Mouse (Mus musculus) midbrain, embryonic 11.5 days (tissue): ENCODE measurements at regions not wholly inside any gene's neighbourhood (a gene's known extent, or its start where the extent isn't known, plus 50 kb on each side); places are given as distances from the start of the nearest gene placed in this dataset.
A peak's percentile ranks its signal among the peaks of the same experiment; 100 is the strongest.

ENCODE experiments used
- ATAC-seq: fragments of 200-750 bp; cut with Nextera tagmentation; 2 replicates; pipeline ENCODE4 v1.8.0; 2017; ENCODE audit warnings: moderate TSS enrichment, moderate library complexity; ENCODE audit not compliant: low FRiP score
- DNase-seq: peaks from one replicate; pipeline ENCODE4 v3.0.0; 2015; ENCODE audit warnings: low spot score; ENCODE audit errors: missing footprints
- H3K27ac ChIP-seq: fragments of 300-500 bp; sonication (generic); 2 replicates; pipeline ENCODE4 v1.5.1; 2014; ENCODE audit warnings: low read depth, low read length
- H3K27me3 ChIP-seq: fragments of 300-500 bp; sonication (generic); 2 replicates; pipeline ENCODE4 v1.6.1; 2014; ENCODE audit warnings: mild to moderate bottlenecking, low read length, moderate library complexity, mixed read lengths; ENCODE audit not compliant: control insufficient read depth, insufficient read depth
- H3K36me3 ChIP-seq: fragments of 300-500 bp; sonication (generic); 2 replicates; pipeline ENCODE4 v1.6.1; 2014; ENCODE audit warnings: mild to moderate bottlenecking, low read length, moderate library complexity, mixed read lengths; ENCODE audit not compliant: control insufficient read depth, insufficient read depth
- H3K4me1 ChIP-seq: fragments of 300-500 bp; sonication (generic); 2 replicates; pipeline ENCODE4 v1.6.1; 2014; ENCODE audit warnings: low read length; ENCODE audit not compliant: control insufficient read depth, insufficient read depth
- H3K4me2 ChIP-seq: fragments of 300-500 bp; sonication (generic); 2 replicates; pipeline ENCODE4 v1.6.1; 2014; ENCODE audit warnings: mild to moderate bottlenecking, moderate library complexity
- H3K4me3 ChIP-seq: fragments of 300-500 bp; sonication (generic); 2 replicates; pipeline ENCODE4 v1.5.1; 2014; ENCODE audit warnings: low read depth, low read length
- H3K9ac ChIP-seq: fragments of 300-500 bp; sonication (generic); 2 replicates; pipeline ENCODE4 v1.6.1; 2014; ENCODE audit warnings: low read length
- H3K9me3 ChIP-seq: fragments of 300-500 bp; sonication (generic); 2 replicates; pipeline ENCODE4 v1.6.1; 2016; ENCODE audit warnings: low read length; ENCODE audit not compliant: control insufficient read depth
- WGBS: fragments of 180-500 bp; shearing (Covaris S2); extraction: QIAGEN DNeasy Blood & Tissue Kit; methylation state at CpG from one replicate; pipeline ENCODE4 v1.1.7; 2014; 5-methylcytosine and 5-hydroxymethylcytosine counted together

DNA sequence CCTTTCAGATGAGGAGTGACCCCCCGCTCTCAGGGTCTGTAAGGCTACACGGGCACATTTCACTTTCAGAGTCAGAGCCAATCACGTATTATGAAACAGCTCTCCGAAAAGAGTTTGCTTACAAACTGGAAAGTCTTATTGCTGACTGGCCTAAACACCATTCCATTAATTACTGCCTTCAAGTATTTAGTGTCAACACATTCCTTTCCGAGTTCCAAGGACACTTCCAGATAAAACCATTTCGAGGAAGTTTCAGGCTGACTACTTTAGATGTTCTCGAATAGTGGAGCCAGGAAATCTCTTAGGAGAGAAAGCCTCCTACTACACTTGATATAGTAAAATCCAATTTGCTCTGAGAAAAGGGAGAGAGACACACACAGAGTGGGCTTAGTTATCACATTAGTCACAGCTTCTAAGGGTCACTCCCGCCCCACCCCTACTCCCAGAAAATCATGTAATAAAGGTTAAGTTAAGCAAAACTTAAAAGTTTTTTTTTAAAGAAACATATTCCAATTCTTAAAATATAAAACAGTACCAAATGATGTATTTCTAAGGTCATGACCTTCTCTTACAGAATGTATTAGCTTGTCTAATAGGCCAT is 136.3 kb upstream of the Gm4301 start:
- Histone ChIP-seq H3K4me1 (peaks cover 6% of the 10 kb centered on the region; the same call in 1 of the 2 replicates), H3K27ac (no peak overlapping the region), H3K4me2 (no peak overlapping the region), H3K36me3 (no peaks in the 10 kb centered on the region), H3K27me3 (peaks cover 5% of the 10 kb centered on the region; the same call in 1 of the 2 replicates), H3K9ac (no peak overlapping the region), H3K4me3 (no peak overlapping the region), H3K9me3 (no peaks in the 10 kb centered on the region)
- WGBS: 38% methylated on average over 8 of the region's 8 CpGs
- peak; percentile 77 for DNase-seq
- ATAC-seq: peak; percentile 82

DNA sequence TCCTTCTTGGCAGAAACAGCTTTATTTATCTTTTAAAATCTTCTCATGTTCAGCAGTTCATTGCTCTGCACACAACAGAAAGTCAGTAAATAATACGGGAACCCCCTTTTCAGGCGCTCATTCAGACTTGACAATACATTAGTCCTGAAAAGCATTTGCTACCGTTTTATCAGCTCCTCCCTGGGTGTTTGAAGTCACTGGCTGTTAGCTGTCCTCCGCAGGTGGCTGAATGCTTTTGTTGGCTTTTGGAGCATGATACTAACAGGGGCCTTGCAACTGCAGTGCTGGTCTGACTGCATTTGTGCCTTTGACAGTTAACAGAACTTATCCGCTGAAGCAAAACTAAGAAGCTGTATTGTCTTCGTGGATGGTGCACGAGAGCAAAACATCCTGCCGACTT is 135.0 kb upstream of the Gm4301 start:
- Histone ChIP-seq H3K36me3 (no peaks in the 10 kb centered on the region), H3K27me3 (peaks cover 5% of the 10 kb centered on the region; the same call in 1 of the 2 replicates), H3K4me2 (peak overlapping the region; percentile 6; the same call in 1 of the 2 replicates), H3K4me3 (no peak overlapping the region), H3K27ac (no peak overlapping the region), H3K9ac (no peak overlapping the region), H3K4me1 (peaks cover 6% of the 10 kb centered on the region; the same call in 1 of the 2 replicates), H3K9me3 (no peaks in the 10 kb centered on the region)
- 5% methylated on average over 8 of the region's 8 CpGs for WGBS
- ATAC-seq (peak; percentile 77), DNase-seq (peak; percentile 91)

DNA sequence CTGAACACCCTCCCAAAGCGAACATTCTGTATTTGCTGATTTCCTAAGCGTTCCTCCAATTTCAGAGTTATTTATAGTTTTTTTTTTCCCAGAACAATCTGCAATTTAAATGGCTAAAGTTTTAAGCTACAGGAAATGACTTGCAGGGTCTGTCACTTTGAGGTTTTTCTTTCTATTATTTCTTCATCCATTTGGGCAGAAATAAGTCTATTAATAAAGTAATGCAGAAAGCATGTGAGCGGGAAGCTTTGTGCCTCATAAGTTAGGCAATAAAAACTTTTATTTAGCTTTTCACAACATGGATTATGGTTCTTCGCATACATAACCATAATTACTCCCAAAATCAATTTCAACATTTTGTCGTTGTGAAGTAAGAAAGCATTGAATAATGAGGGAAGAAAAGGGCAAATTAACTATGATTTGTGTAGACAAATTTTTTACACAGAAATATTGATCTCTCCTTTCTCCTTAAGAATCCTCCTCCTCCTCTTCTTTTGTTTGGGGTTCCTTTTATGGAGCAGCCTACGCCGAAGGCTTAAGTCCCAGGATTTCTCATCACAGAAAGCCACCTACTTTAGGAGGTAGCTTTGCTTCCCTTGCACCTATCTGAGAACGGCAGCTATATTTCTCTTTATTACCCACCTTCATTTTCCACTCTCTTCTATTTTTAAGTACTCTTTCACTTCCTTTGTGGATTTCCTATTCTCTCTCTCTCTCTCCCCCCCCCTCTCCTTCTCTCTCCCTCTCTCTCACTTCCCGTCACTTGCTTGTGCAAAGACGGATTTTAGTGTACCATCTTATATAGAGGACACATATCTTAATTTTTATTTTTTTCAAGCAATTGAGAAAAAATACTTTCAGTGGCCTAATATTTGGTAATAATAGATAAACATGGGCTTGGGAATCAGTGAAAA is 128.6 kb upstream of the Gm4301 start:
- no peak overlapping the region for H3K9ac ChIP-seq
- peaks cover 3% of the 10 kb centered on the region; the same call in 1 of the 2 replicates for H3K27me3 ChIP-seq
- no peaks in the 10 kb centered on the region for H3K36me3 ChIP-seq
- H3K4me2 ChIP-seq: no peak overlapping the region
- 82% methylated on average over 10 of the region's 10 CpGs for WGBS
- ATAC-seq: no peak
- no peaks in the 10 kb centered on the region for H3K4me1 ChIP-seq
- H3K4me3 ChIP-seq: no peak overlapping the region
- H3K9me3 ChIP-seq: no peaks in the 10 kb centered on the region
- DNase-seq: peak; percentile 70
- H3K27ac ChIP-seq: no peak overlapping the region

DNA sequence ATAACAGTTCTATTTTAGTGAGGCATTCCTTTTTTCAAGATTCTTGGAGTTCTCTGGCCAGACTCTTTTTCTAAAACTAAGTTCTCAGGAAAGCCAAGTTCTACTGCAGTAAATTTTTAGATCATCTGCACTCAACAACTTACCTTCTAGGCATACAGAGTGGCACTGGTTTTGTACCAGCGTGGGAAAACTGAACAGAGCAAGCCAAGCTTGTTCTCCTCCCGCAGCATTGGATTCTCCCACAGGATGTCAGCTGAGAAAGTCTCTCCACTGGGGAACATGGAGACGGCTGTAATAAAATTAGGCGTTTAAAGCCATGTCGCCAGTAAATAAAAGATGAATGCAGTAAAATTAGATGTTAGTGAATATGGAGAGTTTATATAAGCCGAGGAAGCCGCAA is 124.8 kb upstream of the Gm4301 start:
- Histone ChIP-seq H3K4me1 (no peaks in the 10 kb centered on the region), H3K4me2 (no peak overlapping the region), H3K9ac (no peak overlapping the region), H3K27me3 (no peaks in the 10 kb centered on the region), H3K9me3 (no peaks in the 10 kb centered on the region), H3K27ac (no peak overlapping the region), H3K4me3 (no peak overlapping the region), H3K36me3 (no peaks in the 10 kb centered on the region)
- ATAC-seq (no peak), DNase-seq (peak; percentile 21)
- WGBS: 90% methylated on average over 7 of the region's 7 CpGs

DNA sequence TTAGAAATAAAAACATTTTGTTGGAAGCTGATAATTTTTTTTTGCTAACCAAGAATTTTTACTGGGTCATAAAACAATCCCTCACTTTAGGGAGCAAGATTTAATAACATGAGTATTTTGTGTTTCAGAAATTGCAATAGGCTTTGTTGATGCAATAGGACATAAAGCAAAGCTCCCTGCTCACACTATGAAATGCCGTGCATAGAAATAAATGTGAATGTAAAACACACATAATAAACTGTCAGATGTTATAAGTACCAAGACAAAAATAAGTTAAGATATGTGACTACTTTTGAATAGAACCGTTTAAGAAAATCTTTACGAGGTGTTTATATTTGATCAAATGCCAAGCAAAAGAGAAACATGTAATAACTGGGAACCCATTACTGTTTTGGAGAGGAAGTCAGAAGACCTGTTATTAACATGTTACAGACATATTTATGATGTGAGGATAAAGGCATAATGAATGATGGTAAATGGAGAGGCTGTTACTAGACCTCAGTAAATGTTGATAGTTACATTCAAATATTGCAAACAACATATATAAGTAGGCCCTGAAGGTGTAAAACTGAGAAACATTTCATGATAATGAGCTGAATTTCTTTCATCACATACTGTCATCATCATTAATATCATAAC is 110.9 kb upstream of the Gm4301 start:
- Histone ChIP-seq H3K4me2 (no peak overlapping the region), H3K27ac (no peak overlapping the region), H3K9ac (no peak overlapping the region), H3K9me3 (no peaks in the 10 kb centered on the region), H3K4me1 (no peaks in the 10 kb centered on the region), H3K27me3 (no peaks in the 10 kb centered on the region), H3K36me3 (no peaks in the 10 kb centered on the region), H3K4me3 (no peak overlapping the region)
- 89% methylated on average over 3 of the region's 3 CpGs for WGBS
- no peak for ATAC-seq
- no peak for DNase-seq

DNA sequence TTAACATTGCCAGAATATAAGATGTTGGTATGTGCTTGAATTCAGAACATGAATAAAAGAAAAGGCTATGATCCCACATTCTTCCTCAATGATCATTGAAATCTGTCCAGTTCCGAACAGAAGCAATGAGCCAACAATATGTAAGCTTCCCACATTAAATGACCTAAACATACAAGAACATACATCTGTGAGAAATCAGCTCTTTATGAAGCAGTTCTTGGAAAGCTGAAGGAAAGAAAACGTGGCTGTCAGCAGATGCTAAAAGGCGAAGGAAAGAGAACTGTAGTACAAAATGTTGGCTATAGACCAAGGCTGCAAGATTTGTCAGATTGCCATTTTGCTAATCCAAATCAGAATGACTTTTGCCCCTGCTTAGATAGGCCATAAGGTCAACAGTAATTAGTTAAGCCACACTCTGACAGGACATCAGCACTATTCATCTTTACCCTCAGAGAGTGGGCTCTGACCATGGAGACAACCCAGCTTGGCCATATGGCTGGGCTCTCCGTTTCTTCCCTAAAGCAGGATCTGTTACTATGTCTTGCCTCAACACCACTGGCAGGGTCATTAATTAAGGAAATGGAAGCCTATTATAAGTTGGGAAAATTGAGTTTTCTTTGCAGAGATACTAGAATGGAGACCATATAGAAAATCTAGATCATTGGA is 76.1 kb upstream of the Gm4301 start:
- no peak overlapping the region for H3K4me3 ChIP-seq
- H3K9ac ChIP-seq: no peak overlapping the region
- no peaks in the 10 kb centered on the region for H3K9me3 ChIP-seq
- H3K4me2 ChIP-seq: no peak overlapping the region
- no peaks in the 10 kb centered on the region for H3K27me3 ChIP-seq
- H3K27ac ChIP-seq: no peak overlapping the region
- DNase-seq: no peak
- no peak for ATAC-seq
- H3K36me3 ChIP-seq: no peaks in the 10 kb centered on the region
- WGBS: 84% methylated on average over 4 of the region's 4 CpGs
- H3K4me1 ChIP-seq: no peaks in the 10 kb centered on the region

DNA sequence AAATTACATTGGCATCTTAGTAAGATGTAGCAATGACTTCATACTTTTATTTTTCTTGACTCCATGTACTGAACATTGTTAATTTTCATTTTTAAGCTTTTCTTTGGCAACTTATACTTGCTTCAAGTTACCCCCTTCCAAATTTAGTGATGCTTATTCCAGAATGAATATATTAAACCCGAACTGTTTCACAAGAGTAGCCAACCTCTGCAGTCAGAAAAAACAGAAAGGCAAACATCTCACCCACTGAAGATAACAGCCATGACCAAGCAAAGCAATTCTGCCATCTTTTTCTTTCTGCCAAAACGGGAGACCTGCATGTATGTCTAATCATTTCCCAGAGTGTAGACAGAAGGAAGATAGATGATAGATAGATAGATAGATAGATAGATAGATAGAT is 72.0 kb upstream of the Gm4301 start:
- H3K36me3 ChIP-seq: no peaks in the 10 kb centered on the region
- no peak overlapping the region for H3K27ac ChIP-seq
- ATAC-seq: no peak
- no peak overlapping the region for H3K9ac ChIP-seq
- H3K9me3 ChIP-seq: no peaks in the 10 kb centered on the region
- no peaks in the 10 kb centered on the region for H3K4me1 ChIP-seq
- H3K4me3 ChIP-seq: no peak overlapping the region
- no peaks in the 10 kb centered on the region for H3K27me3 ChIP-seq
- no peak overlapping the region for H3K4me2 ChIP-seq
- 67% methylated on average over 2 of the region's 2 CpGs for WGBS
- no peak for DNase-seq

DNA sequence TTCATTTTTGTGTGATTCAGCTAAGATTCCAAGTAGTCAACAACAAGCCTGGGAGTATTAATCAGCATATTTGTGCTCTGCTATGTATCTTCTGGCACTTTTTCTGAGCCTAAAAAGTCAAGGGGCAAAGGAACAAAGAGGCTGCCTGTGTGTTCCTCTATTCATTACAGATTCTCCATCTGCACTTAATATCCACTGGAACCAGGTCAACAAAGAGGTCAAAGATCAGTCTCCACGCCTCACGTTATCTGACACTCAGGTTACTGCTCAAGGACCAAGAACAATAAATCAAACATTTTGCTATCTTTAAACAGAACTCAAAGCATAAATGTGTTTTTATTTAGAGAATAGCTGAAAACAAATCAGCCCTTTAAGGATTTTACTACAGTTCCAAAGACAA is 71.4 kb upstream of the Gm4301 start:
- H3K27me3 ChIP-seq: no peaks in the 10 kb centered on the region
- no peak for ATAC-seq
- H3K4me1 ChIP-seq: no peaks in the 10 kb centered on the region
- no peak overlapping the region for H3K4me2 ChIP-seq
- no peak overlapping the region for H3K9ac ChIP-seq
- WGBS: 23% methylated on average over 2 of the region's 2 CpGs
- H3K9me3 ChIP-seq: no peaks in the 10 kb centered on the region
- DNase-seq: no peak
- H3K4me3 ChIP-seq: no peak overlapping the region
- H3K27ac ChIP-seq: no peak overlapping the region
- no peaks in the 10 kb centered on the region for H3K36me3 ChIP-seq
